Mouse (Mus musculus): ENCODE measurements around the gene Dixdc1. TPM values are rescaled to one million over a fixed set of nuclear protein-coding genes. Genes with fewer than 3 reads are reported as not detected.
A peak's percentile ranks its signal among the peaks of the same experiment; 100 is the strongest.

Gene Dixdc1
- polyA plus RNA-seq, 1 experiment from 2014 or later, result 33.7 TPM

GRCm38 (mm10) chr9:50740867-50741784 is 1.8 kb upstream of the Dixdc1 start:
- 93% methylated on average over 14 of the region's 14 CpGs for WGBS

GRCm38 (mm10) chr9:50734989-50735388 is 4.3 kb downstream of the Dixdc1 start:
- H3K9me3 ChIP-seq (replicated peaks), result no peaks in the 10 kb centered on the region
- H3K27ac ChIP-seq, result no peak overlapping the region
- H3K36me3 ChIP-seq, result no peaks in the 10 kb centered on the region
- no peaks in the 10 kb centered on the region; the same call in 1 of the 2 replicates for H3K27me3 ChIP-seq
- H3K4me1 ChIP-seq, result peaks cover 21% of the 10 kb centered on the region
- 6% methylated on average over 9 of the region's 9 CpGs for WGBS
- no peak overlapping the region for H3K4me3 ChIP-seq
- H3K4me2 ChIP-seq (replicated peaks), result peak overlapping the region; percentile 34
- no peak for ATAC-seq (ENCODE audit: low FRiP score)
- H3K9ac ChIP-seq, result no peak overlapping the region

More at GRCm38 (mm10) chr9:50740867-50741784, 1.8 kb upstream of the Dixdc1 start:
- Histone ChIP-seq H3K9ac (no peak overlapping the region), H3K4me2 (replicated peaks) (no peak overlapping the region), H3K4me3 (no peak overlapping the region), H3K27ac (no peak overlapping the region), H3K36me3 (no peaks in the 10 kb centered on the region), H3K4me1 (peaks cover 11% of the 10 kb centered on the region), H3K9me3 (replicated peaks) (no peaks in the 10 kb centered on the region), H3K27me3 (peaks cover 12% of the 10 kb centered on the region)
- no peak for ATAC-seq (ENCODE audit: low FRiP score)

- no peaks in the 10 kb centered on the region; the same call in 1 of the 2 replicates for H3K27me3 ChIP-seq
- H3K9me3 ChIP-seq (replicated peaks), result no peaks in the 10 kb centered on the region
- H3K4me2 ChIP-seq (replicated peaks), result no peak overlapping the region
- no peak for ATAC-seq (ENCODE audit: low FRiP score)
- H3K4me3 ChIP-seq, result no peak overlapping the region
- H3K9ac ChIP-seq, result no peak overlapping the region
- H3K36me3 ChIP-seq, result no peaks in the 10 kb centered on the region
- H3K4me1 ChIP-seq, result peaks cover 16% of the 10 kb centered on the region
- peak overlapping the region; percentile 49; the same call in 1 of the 2 replicates for H3K27ac ChIP-seq
- 9% methylated on average over 4 of the region's 4 CpGs for whole genome bisulfite sequencing
Observed at GRCm38 (mm10) chr9:50732560-50732959, 6.8 kb downstream of the Dixdc1 start.

DNA sequence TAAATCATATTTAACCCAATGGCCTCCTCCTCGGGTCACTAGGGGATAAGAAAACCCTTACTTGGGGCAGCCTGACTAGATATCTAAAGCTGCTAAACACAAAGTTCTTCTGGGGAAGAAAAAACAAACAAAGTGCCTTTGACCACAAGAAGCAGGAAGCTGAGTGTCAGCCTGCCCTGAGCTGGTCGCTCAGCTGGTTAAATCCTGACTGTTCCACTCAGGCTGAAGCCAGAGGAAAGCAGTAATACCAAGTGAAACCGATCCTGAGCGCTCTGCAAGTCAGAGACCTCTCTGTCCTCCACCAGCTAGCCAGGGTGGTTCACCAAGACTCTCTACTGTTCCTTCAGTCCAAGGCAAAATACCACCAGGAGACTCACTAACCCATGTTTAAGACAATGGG is 9.7 kb downstream of the Dixdc1 start:
- 54% methylated on average over 4 of the region's 4 CpGs for WGBS
- Histone ChIP-seq H3K4me2 (replicated peaks) (no peak overlapping the region), H3K9me3 (replicated peaks) (no peaks in the 10 kb centered on the region), H3K9ac (no peak overlapping the region), H3K36me3 (no peaks in the 10 kb centered on the region), H3K27ac (no peak overlapping the region), H3K27me3 (no peaks in the 10 kb centered on the region; the same call in 1 of the 2 replicates), H3K4me3 (no peak overlapping the region), H3K4me1 (peaks cover 44% of the 10 kb centered on the region)
- no peak for ATAC-seq (ENCODE audit: low FRiP score)

GRCm38 (mm10) chr9:50727925-50728651 is 11.2 kb downstream of the Dixdc1 start:
- ATAC-seq (ENCODE audit: low FRiP score), result peak; percentile 96
- Histone ChIP-seq H3K27ac (peak overlapping the region; percentile 86), H3K36me3 (no peaks in the 10 kb centered on the region), H3K27me3 (no peaks in the 10 kb centered on the region), H3K9me3 (replicated peaks) (no peaks in the 10 kb centered on the region), H3K4me2 (replicated peaks) (peak overlapping the region; percentile 82), H3K4me1 (peaks cover 54% of the 10 kb centered on the region), H3K9ac (peak overlapping the region; percentile 82), H3K4me3 (peak overlapping the region; percentile 53)
- under 1% methylated on average over 45 of the region's 45 CpGs for WGBS

DNA sequence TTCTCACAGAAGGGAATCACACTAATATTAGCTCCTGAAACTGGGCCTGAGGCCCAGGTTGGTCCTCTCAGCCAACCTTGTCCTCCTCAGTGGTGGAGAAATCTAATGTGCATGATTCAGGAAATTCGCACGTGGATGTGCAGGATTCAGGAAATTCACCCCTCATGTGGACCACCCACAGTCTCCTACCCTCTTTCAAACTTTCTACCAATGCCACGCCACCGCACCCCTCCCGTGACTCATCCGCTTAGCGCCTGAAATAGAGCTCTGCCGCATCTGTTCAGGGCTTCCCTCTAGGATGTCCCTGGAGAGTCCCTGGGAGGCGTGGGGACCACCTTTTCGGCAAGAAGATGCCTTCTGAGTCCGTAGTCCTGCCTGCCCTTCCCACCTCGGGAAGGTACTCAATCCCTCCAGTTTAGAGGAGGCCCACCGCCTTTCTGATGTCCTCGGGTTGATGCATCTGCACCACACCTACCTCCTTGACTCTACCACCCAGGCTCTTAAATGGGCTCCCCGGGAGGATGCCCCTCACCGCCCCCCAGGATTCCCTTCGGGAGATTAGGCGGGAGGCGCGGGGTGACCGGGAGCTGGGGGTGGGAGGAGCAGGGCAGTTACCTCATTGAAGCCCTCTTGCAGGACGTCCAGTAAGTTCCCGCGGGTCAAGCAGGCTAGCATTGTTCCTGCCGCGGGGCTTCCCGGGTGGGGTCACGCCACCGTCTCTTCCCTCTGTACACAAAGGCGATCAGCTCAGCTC is 12.0 kb downstream of the Dixdc1 start:
- Histone ChIP-seq H3K36me3 (no peaks in the 10 kb centered on the region), H3K4me2 (replicated peaks) (peak overlapping the region; percentile 82), H3K9ac (peak overlapping the region; percentile 82), H3K4me1 (peaks cover 53% of the 10 kb centered on the region), H3K27me3 (no peaks in the 10 kb centered on the region), H3K27ac (peak overlapping the region; percentile 86), H3K4me3 (peak overlapping the region; percentile 53), H3K9me3 (replicated peaks) (no peaks in the 10 kb centered on the region)
- ATAC-seq (ENCODE audit: low FRiP score), result no peak; the same call in 1 of the 2 replicates
- WGBS, result 2% methylated on average over 30 of the region's 30 CpGs

- Histone ChIP-seq H3K9me3 (replicated peaks) (no peaks in the 10 kb centered on the region), H3K9ac (peak overlapping the region; percentile 82; the same call in 1 of the 2 replicates), H3K4me3 (peak overlapping the region; percentile 53), H3K27ac (peak overlapping the region; percentile 86), H3K27me3 (no peaks in the 10 kb centered on the region), H3K36me3 (no peaks in the 10 kb centered on the region), H3K4me2 (replicated peaks) (peak overlapping the region; percentile 82), H3K4me1 (peaks cover 58% of the 10 kb centered on the region)
- no peak for ATAC-seq (ENCODE audit: low FRiP score)
- WGBS, result 28% methylated on average over 8 of the region's 8 CpGs
Observed at GRCm38 (mm10) chr9:50725921-50726590, 13.3 kb downstream of the Dixdc1 start.

GRCm38 (mm10) chr9:50724661-50725330 is 14.5 kb downstream of the Dixdc1 start:
- 50% methylated on average over 3 of the region's 3 CpGs for WGBS
- peaks cover 60% of the 10 kb centered on the region for H3K4me1 ChIP-seq
- H3K9ac ChIP-seq, result peak overlapping the region; percentile 45; the same call in 1 of the 2 replicates
- H3K9me3 ChIP-seq (replicated peaks), result no peaks in the 10 kb centered on the region
- H3K36me3 ChIP-seq, result no peaks in the 10 kb centered on the region
- no peak overlapping the region for H3K4me3 ChIP-seq
- H3K27ac ChIP-seq, result peak overlapping the region; percentile 73
- H3K27me3 ChIP-seq, result no peaks in the 10 kb centered on the region
- ATAC-seq (ENCODE audit: low FRiP score), result no peak
- peak overlapping the region; percentile 82 for H3K4me2 ChIP-seq (replicated peaks)

DNA sequence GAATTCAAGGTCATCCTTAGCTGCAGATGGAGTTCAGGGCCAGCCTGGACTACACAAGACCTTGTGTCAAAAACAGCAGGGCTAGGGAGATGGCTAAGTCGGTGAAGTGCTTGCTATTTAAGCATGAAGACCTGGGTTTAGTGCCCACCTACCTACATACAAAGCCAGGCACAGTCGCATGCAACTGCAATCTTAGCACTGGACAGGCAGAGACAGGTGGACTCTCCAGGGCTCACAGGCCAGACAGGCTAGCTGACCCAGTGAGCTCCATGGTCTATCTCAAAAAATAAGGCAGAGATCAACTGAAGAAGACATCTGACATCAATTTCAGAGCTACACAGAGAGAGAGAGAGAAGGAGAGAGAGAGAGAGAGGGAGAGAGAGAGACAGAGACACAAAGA is 15.2 kb downstream of the Dixdc1 start:
- H3K4me3 ChIP-seq, result no peak overlapping the region

DNA sequence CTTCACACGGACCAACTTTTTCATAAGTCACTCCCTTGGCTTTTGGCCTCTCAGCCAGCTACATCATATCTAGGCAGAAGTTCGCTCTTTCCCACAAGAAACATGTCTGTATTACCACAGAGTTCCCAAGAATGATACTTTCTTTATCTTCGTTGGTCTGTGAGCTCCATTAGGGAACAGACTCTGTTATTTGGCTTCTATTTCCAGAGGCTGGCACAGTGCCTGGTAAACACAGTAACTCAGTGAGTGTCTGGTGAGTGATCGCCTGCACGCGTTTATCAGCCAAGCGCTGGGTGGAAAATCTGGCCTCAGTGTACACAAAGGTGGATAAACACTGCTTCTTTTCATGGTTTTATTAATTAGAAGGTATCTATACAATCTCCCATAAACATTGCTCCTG is 15.9 kb downstream of the Dixdc1 start:
- Histone ChIP-seq H3K4me2 (replicated peaks) (no peak overlapping the region), H3K9ac (no peak overlapping the region), H3K27me3 (no peaks in the 10 kb centered on the region), H3K36me3 (0 out of 2 replicates have a peak, but pooled peaks cover 4% of the 10 kb centered on the region), H3K27ac (peak overlapping the region; percentile 35; the same call in 1 of the 2 replicates), H3K4me1 (peaks cover 60% of the 10 kb centered on the region), H3K9me3 (replicated peaks) (no peaks in the 10 kb centered on the region), H3K4me3 (no peak overlapping the region)
- ATAC-seq (ENCODE audit: low FRiP score), result no peak
- 73% methylated on average over 7 of the region's 7 CpGs for WGBS

More for the DNA sequence above, 15.2 kb downstream of the Dixdc1 start:
- ATAC-seq (ENCODE audit: low FRiP score), result no peak
- Histone ChIP-seq H3K4me2 (replicated peaks) (peak overlapping the region; percentile 82), H3K9ac (no peak overlapping the region), H3K27ac (peak overlapping the region; percentile 73), H3K4me1 (peaks cover 60% of the 10 kb centered on the region), H3K27me3 (no peaks in the 10 kb centered on the region), H3K36me3 (0 out of 2 replicates have a peak, but pooled peaks cover 3% of the 10 kb centered on the region), H3K9me3 (replicated peaks) (no peaks in the 10 kb centered on the region)
- 87% methylated on average over 2 of the region's 2 CpGs for WGBS

DNA sequence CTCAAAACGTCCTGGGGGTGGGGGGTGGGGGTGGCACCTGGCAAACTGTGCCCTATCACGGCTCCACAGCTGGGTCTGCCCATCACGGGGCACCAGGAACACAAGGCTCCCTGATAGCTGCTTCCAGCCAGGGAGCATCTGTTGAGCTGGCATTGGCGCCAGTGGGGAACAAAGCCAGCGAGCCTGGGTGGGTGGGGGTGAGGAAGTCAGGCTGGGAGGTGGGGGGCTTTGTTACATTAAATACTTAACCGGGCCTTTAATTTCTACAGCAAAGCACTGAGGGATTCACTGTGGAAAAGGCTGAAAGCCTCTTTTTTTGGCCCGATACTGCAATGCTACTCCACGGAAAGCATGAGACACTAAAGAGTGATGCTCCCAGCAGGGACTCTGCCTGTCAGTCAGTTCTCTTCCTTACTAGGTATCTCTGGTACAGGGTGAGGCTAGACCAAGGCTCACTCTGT is 16.8 kb downstream of the Dixdc1 start:
- WGBS, result 34% methylated on average over 8 of the region's 8 CpGs
- H3K9me3 ChIP-seq (replicated peaks), result no peaks in the 10 kb centered on the region
- H3K27me3 ChIP-seq, result no peaks in the 10 kb centered on the region
- H3K4me3 ChIP-seq, result no peak overlapping the region
- H3K36me3 ChIP-seq, result 0 out of 2 replicates have a peak, but pooled peaks cover 4% of the 10 kb centered on the region
- H3K9ac ChIP-seq, result no peak overlapping the region
- ATAC-seq (ENCODE audit: low FRiP score), result no peak
- peaks cover 56% of the 10 kb centered on the region for H3K4me1 ChIP-seq
- no peak overlapping the region for H3K4me2 ChIP-seq (replicated peaks)
- H3K27ac ChIP-seq, result no peak overlapping the region
